Mouse (Mus musculus): ENCODE measurements around the gene Adgrf5. TPM values are rescaled to one million over a fixed set of nuclear protein-coding genes. Genes with fewer than 3 reads are reported as not detected.

Adgrf5 gene
- total RNA-seq, 4 experiments from 2014 or later = 31.6 to 43.9 (median 36.7) TPM

DNA sequence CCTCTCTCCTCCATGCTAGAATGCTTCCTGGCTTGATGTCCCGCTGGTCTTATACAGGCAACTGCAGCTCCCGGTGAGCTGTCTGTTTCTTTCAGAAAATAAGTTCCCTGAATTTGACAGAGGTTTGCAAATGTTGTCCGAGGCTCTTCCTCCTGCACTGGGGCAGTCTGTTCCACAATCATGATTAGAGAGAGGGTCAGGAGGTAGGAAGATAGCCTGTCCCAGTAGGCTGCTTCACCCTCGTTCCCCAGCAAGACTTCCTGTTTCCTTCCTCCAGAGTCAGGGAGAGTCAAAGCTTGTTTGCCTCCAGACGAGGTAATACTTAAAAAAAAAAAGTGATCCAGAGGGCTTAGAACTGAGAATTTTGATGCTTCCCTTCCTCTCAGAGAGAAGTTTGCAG is 16.3 kb downstream of the Adgrf5 start:
- DNase-seq (ENCODE audit: low spot score in 2 of 2) = no peak

DNA sequence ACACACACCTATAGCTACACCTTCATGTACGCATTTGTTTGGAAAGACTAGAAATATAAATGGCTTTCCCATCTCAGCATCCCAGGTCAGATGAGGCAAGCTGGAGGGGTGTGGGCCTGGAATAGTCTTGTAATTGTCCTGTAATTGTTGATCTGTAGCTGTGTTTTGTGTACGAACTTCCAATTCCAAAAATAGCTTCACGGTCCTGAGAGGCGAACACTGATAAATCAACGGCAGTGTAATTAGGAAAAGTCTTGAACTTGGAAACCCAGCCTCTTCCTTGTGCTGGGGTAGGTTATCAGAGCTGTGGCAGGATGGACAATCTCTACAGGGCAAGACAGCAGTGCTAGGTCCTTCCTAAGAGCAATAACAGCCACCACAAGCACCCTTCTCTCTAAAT is 18.5 kb downstream of the Adgrf5 start:
- no peak for DNase-seq (ENCODE audit: low spot score in 2 of 2)

GRCm38 (mm10) chr17:43386331-43386730 is 26.1 kb downstream of the Adgrf5 start:
- DNase-seq (ENCODE audit: low spot score in 2 of 2) = no peak

DNA sequence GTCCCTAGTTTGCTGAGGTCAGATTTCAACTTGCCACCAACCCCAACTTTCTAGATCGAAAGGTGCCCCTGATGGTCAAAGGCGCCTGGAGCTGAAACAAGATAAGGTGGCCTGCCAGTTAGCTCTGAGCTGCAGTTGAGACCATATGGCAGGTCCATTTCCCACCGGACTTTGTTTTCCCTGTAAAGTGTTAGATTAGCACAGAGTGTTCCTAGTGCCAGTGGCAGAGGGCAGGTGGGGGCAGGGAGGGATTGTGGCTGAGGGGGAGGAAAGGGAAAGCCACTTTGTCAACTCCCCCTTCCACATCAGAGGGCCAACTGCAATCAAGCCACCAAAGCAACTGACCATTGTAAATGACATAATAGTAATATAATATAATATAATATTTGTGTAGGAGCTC is 26.9 kb downstream of the Adgrf5 start:
- DNase-seq (ENCODE audit: low spot score in 2 of 2) = no peak

DNA sequence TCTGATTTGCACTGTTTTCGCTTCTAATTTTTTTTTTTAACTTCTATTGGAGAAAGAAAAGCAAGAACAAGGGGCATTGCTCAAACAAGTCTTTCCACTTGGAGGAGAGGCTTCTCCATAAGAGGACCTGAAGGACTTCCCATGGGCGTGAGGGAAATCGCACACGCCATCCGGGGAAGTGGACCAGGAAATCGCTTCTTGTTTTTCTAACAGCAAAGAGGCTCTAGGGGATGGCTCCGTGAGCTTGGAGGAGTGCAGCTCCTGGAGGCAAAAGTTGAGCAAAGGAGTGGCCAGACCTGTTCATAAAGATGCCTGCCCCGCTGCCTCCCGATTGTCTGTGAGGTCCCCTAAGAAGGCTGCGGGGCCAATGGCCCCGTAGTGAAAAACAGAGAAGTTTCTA is 29.0 kb downstream of the Adgrf5 start:
- no peak for DNase-seq (ENCODE audit: low spot score in 2 of 2)

DNA sequence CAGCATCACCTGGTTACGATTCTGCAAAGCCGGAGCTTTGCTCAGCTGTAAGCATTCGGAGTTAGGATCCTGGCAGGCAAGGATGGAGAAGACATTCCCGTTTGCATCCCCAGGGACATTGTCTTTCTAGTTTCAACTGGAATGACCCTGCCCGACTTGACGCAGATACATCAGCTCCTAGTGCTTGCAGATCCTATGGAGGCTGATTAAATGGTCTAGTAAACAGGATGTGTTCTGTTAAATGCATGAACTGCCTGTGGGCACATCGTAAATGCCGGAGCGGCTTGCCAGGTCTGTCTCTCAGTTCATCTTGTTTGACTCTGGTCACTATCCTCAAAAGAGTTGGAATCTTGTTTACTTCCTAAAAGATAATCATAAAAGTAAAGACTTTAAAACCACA is 31.9 kb downstream of the Adgrf5 start:
- DNase-seq (ENCODE audit: low spot score in 2 of 2) = no peak

- no peak for DNase-seq (ENCODE audit: low spot score in 2 of 2)
Measured at GRCm38 (mm10) chr17:43393669-43394068, 33.4 kb downstream of the Adgrf5 start.

GRCm38 (mm10) chr17:43395400-43396258 is 35.4 kb downstream of the Adgrf5 start:
- DNase-seq (ENCODE audit: low spot score in 2 of 2) = no peak

DNA sequence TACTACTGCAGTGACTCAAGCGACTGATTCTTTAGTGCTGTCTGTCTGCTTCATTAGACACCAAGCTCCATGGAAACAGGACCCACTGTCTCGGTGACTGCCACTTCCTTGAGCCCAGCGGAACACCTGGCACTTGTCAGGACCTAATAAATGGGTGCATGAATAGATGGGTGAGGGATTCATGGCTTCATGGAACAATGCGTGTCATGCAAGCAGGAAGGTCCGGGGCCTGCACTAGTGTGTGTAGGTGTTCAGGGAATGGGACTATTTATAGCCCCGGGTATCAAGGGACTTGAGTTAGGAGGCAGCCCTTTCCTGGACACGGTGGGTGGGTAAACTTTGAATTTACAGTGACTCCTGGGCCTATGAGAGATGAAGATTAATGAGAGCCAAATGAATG is 38.4 kb downstream of the Adgrf5 start:
- DNase-seq (ENCODE audit: low spot score in 2 of 2) = no peak

- no peak for DNase-seq (ENCODE audit: low spot score in 2 of 2)
Measured at GRCm38 (mm10) chr17:43399151-43399550, 38.9 kb downstream of the Adgrf5 start.

- DNase-seq (ENCODE audit: low spot score in 2 of 2) = no peak
Measured at GRCm38 (mm10) chr17:43400483-43400882, 40.2 kb downstream of the Adgrf5 start.

DNA sequence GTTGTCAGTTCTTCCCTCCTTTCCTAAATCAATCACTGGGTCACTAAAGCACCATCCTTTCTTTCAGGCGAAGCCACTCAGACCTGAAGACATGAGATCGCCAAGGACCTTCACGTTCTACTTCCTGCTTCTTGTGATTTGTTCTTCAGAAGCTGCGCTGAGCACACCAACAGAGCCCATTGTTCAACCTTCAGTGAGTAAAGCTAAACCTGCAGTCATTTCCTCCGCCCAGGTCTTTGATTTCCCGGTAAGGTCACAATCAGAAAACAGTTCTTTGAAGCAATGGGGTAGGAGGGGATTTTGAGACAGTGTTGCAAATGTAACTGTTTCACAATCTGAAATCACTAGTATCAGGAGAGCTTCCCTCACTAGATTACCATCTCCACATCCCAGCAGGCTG is 43.6 kb downstream of the Adgrf5 start:
- no peak for DNase-seq (ENCODE audit: low spot score in 2 of 2)

DNA sequence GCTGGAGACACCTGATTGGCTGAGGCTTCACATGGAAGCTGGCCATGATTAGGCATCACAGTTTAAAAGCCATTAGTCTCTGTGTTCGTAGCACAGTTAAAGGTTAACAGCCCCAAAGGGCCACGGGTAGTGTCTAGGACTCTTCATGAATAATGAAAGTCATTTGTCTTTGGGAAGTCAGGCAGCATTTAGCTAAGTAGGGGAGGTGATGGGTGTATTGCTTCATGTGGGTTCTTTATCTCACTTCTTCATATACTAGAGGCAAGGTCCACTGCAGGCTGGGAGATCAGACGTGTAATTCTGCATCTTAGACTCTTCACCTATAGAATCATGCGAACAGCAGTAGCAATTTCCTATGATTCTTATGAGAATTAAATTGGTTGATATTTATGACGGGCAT is 44.2 kb downstream of the Adgrf5 start:
- DNase-seq (ENCODE audit: low spot score in 2 of 2) = no peak

DNA sequence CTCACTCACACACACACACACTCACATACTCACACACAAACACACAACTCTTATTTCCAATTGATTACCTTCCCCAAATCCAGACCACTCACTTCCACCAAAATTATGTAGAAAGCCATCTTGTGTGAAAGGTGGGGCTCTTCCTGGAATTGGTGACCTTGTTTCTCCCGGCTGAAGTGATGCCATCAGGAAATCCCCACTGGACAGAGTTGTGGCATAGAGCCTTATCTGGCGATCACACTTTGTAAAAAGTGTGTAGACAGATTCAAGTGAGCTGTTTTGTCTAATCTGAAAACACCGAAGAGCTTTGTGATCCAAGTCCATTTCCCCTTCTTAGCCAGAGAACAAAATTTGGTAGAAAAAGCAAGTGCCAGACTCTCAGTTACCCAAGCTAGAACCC is 46.1 kb downstream of the Adgrf5 start:
- DNase-seq (ENCODE audit: low spot score in 2 of 2) = no peak

GRCm38 (mm10) chr17:43407548-43407947 is 47.3 kb downstream of the Adgrf5 start:
- DNase-seq (ENCODE audit: low spot score in 2 of 2) = no peak

GRCm38 (mm10) chr17:43413182-43413581 is 52.9 kb downstream of the Adgrf5 start:
- no peak for DNase-seq (ENCODE audit: low spot score in 2 of 2)

DNA sequence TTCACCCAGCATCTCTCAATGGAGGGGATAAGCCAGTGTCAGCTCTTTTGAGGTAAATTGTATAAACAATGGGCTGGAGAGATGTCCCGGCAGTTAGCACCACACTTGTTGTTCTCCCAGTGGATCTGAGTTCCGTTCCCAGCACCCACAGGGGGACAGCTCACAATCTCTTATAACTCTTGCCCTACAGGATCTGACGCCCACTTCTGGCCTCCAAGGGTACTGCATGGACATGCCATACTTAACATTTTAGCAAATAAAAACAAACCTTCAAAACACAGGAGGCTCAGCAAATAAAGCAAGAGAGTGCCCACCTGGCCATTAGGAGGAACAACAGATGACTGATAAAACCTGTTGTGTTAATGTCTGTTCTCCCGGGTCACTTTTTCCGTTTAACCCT is 59.0 kb downstream of the Adgrf5 start:
- no peak for DNase-seq (ENCODE audit: low spot score in 2 of 2)

- no peak for DNase-seq (ENCODE audit: low spot score in 2 of 2)
Measured at GRCm38 (mm10) chr17:43420381-43420780, 60.1 kb downstream of the Adgrf5 start.

DNA sequence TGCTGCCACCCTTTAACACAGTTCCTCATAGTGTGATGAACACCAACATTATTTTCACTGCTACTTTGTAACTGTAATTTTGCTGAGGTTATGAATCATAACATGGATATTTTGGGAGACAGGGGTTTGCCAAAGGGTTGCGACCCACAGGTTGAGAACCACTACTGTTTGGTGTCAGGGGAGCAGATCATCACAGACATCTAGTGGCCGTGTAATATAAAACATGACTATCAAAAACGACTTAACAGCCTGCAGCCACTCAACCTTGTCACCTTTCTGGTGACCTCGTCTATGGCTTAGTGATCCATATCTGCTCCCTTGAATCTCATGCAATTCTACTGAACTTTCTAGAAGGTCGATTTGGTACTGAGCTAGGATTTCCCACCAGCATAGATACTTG is 63.7 kb downstream of the Adgrf5 start:
- DNase-seq (ENCODE audit: low spot score in 2 of 2) = no peak

GRCm38 (mm10) chr17:43431692-43432091 is 71.4 kb downstream of the Adgrf5 start:
- no peak for DNase-seq (ENCODE audit: low spot score in 2 of 2)

GRCm38 (mm10) chr17:43434485-43434884 is 74.2 kb downstream of the Adgrf5 start:
- DNase-seq (ENCODE audit: low spot score in 2 of 2) = no peak

DNA sequence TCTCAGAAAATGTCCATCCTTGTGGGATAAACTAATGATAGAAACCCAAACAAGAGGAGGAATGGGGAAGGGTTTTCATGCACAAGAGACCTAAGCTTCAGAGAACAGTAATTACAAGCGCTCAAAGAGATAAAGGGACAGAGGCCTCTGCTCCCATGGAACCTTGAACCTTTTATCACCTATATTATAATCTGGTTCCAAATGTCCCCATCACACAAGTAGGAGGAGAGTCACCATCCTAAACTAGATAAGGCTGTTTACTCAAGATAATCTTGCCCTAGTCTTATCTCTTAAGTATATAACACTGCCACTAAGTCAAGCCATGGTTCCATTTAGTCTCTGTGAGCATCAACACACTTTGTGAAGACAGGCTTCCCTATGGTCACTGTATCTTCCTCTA is 91.0 kb downstream of the Adgrf5 start:
- DNase-seq (ENCODE audit: low spot score in 2 of 2) = no peak

GRCm38 (mm10) chr17:43458598-43458997 is 98.3 kb downstream of the Adgrf5 start:
- peak; percentile 29 to 41 for DNase-seq (ENCODE audit: low spot score in 2 of 2)

Measured in left cerebral cortex, adult 8-10 months (tissue).